Mouse (Mus musculus) T-cell, adult 2 months (primary cell): Measurements from ENCODE around the gene Edaradd.

Experiments used
- DNase-seq: peaks from one replicate; pipeline ENCODE4 v3.0.0; 2022; ENCODE audit warnings: low spot score

Edaradd gene

DNA sequence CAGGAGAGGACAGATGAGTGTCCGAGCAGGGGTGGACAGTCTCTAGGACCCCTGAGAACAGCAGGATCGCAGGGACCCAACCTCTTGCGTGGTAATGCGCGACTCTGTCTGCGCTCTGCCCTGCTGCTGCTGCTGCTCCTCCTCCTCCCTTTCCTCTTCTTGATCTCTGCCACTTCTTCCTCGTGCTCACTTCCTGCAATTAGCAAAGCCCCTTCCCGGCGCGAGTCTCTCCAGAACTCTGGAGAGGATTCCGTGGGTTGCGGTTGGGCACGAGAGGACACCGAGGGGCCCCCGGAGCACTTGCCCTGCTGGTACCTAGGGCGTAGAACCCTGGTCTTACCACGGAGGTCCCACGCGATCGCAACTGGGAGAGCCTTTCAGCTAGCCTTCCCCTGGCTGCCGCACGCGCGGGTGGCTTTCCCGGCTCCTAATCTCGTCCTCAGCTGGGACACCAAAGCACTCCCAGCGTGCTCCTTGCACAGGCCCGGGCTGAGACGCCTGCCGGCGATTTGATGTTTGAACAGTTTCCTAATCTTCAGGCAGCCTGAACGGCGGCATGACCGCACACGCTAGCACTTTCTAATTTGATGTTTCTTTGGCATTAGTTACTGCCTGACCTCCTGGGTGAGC lies at the start of gene Edaradd:
TSS of gene Edaradd (minus strand) at position 484 of the 630 bp plus-strand sequence.
- peak; percentile 38 for DNase-seq

DNA sequence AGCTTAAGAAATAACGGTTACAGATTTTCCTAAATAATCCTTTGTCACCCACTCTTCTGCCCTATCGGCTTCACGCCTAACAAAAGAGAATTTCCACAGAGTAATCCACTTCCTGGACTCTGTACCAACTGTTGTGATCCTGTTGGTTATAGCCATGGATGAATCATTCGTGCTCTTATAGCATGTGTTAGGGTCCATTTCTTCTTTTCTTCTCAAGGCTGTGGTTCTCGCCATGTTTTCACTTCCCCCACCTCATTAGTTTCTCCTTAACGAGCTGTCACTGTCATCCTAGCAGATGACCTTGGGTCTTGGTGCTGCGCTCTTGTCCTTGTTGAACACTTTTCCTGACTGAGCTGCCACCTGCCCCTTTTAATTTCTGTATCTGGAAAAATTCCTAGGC lies 49.5 kb upstream of the Edaradd start:
- no peak for DNase-seq

DNA sequence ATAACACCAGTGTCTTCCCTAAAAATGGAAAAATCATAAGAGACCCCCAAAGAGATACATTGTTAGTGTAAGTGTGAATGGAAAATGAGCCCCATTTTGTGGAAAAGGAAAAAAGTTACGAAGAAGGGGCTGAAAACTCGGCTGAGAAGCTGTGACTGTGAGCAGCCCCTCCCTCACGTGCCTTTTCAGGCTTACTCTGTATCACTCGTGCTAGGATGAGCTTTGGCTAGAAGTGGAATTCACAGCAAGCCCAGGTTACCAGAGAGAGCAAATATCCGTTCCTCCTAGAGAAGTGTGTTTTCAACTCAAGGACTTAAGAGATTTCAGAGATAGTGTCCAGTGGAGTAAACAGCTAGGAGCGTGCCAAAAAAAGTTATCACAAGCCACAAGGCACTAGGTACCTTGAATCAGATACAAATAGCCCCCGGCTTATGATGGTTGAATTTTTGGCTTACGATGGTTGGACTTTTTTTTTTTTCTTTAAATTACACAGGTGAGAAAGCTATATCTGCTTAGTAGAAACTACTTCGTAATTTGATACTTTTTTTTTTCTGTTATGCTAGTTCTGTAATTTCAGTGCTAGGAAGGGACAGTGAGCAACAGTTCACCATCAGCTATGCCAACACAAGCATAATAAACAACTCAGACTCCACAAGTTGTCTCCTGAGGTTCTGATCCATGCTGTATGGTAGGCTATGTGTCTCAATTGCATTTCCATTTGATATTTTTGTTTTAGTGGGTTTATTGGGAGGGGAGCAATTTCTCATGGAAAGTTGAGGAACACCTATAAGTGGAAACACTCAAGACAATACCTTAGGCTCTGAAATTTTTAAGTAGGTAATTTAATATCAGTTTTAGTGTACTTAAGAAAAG lies 48.6 kb upstream of the Edaradd start:
- DNase-seq, result no peak

DNA sequence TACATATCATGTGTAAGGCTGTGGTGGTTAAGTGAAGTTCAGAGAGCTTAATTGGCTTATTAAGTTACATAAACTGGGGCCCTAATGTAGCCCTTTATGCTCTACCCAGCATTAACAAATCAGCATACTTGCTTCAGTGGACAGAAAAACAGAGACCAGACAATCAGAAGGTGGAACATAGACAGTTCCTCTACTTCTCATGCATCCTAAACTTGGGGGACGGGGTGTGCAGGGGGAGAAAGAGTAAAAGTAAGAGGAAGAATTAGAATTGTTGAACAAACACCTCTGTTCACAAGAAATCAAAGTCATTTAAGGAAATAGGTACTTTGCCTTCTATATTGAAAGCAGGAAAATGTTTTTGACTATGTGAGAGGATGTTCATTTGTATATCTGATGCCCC lies 47.7 kb upstream of the Edaradd start:
- DNase-seq, result no peak

DNA sequence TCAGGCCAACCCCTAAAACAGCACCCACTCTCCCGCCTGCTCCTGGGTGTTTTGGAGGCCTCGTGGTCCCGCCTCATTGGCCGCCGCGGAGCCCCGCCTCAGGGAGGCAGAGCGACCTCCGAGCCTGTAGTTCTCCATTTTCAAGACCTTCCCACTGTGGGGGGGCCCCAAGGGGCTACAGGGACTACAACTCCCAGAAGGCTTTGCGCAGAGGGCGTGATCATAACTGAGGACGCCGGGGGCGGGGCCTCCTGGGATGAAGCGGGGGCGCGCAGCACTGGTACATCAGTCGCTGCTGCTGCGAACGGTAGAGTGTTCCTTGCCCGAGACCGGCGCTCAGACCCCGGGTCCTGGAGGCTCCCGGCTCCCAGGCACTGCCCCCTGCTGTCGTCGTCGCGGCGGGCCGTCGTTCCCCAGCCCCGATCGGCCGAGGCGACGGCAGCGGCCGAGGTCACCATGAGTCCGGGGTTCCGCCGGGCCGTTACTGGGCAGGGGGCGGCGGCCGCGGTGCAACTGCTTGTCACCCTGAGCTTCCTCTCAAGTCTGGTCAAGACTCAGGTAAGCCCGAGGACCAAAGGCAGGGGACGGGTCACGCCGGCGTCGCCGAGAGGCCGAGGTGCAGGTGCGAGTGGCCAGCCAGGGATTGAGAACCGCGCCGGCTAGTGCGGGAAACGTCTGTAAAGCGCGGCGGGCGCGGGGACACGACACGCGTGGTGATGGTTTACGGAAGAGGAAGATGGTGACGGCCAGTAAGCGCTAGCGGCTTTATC lies 45.6 kb upstream of the Edaradd start, which contains the start of gene Ero1lb:
TSS of gene Ero1lb (plus strand) at position 254 of the 770 bp plus-strand sequence.
- peak; percentile 98 for DNase-seq

DNA sequence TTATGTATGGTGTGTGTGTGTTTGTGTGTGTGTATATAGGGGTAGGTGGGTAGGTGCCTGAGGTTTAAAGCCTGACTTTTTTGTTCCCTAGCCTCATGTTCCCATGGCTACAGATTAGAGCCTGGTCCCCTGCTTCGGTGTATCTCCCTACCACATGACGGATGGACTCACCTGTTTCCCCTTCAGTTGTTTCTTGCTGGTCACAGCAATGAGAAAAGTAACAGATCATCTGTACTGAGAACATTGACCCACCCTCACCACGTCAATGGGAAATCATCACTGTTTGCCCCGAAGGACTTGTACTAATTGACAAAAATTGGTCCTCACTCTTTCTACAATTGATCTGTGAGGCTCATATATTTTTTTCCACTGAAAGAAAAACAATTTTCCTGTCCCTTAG lies 42.0 kb upstream of the Edaradd start:
- no peak for DNase-seq

DNA sequence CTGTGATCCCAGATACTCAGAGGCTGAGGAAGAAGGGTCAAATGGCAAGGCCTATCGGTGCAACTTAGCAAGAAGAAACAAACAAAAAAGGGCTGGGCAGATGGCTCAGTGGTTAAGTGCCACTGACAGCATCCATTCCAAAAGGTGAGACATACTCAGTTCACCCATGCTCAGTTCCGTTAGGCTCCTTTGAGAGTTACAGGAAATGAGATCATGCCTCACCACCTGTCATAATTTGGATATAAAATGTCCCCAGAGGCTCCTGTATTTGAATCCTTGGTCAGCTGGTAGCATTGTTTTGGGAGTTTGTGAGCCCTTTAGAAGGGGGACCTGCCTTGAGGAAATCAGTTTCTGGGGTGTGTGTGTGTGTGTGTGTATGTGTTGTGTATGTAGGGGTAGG lies 41.5 kb upstream of the Edaradd start:
- no peak for DNase-seq

DNA sequence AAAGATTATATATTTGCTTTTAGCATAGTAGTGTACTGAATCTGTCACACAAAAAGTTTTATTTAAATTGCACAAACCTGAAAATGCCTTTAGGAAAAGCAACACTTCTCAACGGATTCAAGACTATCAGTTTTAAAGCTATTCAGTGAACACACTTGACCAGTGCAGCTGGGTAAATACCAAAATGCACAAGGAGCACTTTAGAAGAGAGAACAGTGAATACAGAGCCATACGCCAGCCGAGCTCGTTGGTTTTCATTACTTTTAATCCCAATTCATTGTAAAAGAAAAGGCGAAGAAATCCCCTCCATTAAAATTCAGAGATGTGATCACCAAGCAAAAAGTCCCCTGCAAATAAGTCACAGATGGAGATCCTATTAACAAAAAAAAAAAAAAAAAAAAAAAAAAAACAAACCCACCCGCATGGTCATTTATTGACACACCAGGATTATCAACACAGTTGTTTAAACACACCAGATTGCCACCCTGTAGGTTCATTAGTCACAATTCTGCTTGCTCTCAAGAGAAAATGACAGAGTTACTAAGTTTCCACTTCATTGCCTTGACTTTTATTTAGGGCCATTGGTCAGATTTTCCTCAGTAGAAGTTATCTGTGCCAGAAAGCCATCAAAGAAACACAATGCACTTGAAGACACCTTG lies 39.4 kb upstream of the Edaradd start:
- DNase-seq, result no peak

DNA sequence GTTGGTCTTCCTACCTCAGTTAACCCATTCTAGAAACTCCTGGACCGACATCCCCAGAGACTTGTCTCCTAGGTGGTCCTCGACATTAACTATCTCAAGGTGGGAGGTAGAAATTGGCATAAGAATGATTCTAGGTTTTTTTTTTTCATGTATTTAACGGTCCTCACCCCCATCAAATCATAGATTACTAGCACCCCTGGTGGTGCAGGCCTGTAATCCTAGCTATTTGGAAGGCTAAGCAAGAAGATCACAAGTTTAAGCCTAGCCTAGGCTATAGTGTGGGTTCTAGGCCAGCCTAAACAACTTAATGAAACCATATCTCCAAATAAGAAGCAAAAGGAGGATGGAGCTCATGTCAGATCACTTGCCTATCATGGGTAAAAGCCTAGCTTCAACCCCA lies 38.8 kb upstream of the Edaradd start:
- no peak for DNase-seq

DNA sequence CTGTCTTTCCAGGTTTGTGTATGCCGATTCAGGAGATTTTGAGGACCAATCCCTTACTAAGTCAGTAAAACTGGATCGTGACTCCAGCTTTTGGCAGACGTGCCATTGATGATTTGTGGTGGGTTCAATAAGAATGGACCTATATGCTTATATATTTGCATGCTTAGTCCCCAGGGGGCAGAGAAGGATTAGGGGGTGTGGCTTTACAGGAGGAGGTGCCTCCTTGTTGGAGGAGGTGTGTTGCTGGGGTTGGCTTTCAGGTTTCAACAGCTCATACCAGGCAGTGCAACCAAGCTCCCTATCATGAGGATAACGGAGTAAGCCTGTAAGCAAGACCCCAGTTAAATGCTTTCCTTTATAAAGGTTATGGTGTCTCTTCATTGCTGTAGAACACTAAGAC lies 34.0 kb upstream of the Edaradd start:
- no peak for DNase-seq

DNA sequence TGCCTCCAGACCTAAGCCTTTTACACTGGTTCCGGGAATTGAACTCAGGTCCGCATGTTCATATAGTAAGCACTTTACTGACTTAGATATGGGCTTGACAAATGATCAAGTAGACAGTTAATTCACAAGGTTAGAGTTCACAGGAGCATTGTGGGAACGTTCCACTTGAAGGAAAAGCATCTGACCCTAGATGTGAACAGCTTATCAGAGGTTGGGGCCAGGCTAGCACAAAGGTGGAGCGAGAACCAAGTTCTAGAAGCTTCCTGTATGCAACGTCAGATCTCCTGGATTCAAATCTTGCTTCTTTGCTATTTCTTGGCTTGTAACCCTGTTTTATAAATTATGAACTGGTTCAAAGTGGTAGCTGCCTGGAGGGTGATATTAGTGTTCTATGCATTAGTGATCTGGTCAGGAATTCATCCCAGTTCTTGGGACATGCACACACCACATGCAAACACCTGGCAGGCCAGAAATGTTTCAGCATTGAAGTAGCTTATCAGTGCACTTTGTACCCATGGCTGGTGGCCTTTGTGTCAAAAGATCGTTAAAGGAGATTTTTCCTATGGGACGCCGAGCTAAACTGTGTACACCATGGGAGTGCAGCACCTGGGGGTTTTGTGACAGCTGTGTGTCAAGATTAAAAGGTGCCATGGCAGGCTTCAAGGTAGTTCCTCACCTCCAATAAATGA lies 23.8 kb upstream of the Edaradd start:
- no peak for DNase-seq

DNA sequence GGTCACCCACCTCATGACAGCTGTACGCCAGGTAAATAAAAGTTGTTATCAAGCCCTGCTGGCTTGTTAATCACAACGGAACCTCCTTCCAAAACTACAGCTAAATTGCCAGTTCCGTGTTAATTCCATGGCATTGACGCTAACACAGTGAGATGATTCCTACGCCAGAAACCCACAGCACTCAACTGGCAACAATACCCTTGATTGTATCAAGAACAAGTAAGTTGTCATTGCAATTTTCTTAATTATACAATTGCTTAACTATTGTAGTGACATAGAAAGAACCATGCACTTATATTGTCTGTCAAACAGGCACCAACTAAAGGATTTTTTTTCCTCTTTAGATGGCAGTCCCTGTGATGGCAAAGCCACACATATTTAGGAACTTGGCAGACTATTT lies 23.0 kb upstream of the Edaradd start:
- DNase-seq, result no peak

DNA sequence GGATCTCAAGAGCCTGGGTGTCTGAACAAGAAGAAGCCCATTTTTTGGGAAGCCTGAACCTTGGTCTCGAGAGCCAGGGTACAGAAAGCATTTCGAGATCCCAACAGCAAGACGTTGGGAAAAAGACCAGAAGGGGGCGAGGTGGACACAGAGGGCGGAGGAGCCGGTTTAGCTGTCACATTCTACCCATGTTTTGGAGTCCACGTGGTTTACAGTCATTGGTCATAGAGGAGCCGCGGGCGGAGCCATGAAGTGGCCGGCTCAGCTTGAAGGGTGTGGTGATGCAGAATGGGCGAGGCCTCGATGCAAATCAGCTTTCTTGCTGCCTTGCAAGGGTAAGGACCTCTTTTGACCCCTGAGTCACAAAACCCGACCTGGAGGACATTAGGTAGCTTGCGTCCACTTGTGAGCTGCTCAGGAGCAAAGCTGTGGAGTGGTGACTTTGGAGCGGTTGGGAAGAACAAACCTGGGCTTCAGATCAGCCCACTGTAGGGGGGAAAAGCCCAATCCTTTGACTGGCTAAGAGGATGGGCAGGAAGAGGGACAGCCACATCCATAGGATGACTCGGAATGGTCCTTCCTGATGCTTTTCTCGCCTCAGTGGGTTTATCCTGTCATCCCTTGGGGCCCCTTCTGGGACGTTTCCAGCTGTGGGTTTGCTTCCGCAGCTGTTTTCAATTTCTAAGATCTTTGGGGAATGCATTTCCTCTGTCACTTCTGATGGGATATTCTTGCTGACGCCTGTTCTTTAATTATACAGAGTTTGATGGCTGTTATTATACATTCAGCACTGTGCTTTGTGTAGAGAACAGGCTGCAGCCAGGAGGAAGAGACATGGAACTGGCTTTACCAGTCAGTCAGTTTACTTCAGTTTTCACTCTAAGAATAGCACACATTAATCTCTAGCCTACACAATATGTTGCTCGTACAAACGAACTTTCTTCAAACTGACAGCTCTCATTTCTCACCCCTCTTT lies 22.1 kb upstream of the Edaradd start:
- DNase-seq, result peak; percentile 18

DNA sequence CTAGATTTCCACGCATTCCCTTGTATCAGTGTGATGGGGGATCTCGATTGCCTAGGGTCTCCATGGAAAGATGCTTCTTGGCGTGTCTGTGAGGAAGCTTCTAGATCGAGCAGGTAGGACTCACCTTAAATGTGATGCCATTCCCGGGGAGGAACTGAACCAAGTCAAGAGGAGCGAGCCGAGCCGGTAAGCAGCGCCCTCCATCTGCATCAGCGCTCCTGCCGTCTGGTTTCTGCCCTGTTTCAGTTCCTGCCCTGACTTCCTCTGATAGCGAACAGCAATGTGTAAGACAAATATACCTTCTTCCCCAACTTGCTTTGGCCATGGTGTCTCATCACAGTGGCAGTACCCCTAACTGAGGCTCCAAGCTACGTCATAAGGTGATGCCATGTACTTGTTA lies 19.9 kb upstream of the Edaradd start:
- no peak for DNase-seq

DNA sequence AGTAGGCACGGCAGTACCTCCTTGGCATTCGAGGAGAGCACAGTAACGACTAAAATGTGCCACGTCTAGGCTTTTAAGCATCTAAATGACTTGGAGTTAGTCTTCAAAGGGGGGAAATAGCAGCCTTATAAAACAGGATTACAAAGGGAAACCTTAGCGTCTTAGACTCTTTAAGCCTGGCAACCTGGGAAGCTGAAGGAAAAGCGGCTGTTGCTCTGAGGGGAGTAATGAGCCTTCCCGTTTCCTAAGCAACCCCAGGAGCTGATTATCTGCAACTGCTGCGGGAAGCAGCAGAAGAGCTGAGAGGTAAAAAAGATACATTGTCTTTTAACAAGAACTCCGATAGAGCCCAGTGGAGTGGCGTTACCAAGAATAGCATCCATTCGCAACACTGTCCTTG lies 19.5 kb upstream of the Edaradd start:
- DNase-seq, result no peak

DNA sequence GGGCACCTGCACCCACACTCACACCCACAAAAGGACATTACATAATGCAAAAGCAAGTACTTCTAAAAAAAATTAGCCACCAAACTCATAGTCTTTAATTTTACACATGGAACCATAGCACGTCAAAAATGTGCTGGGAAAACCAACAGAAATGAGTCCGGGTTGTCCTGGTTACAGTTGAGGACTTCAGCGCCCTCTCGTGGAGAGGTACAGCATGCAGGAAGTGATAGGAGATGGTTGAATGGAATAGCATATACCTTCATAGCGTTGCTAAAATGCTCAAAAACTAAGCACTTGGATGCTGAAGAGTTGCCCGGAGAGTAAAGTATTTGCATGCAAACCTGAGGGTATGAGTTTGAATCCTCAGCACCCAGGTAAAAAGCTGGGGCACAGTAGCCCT lies 17.7 kb upstream of the Edaradd start:
- DNase-seq, result peak; percentile 58

DNA sequence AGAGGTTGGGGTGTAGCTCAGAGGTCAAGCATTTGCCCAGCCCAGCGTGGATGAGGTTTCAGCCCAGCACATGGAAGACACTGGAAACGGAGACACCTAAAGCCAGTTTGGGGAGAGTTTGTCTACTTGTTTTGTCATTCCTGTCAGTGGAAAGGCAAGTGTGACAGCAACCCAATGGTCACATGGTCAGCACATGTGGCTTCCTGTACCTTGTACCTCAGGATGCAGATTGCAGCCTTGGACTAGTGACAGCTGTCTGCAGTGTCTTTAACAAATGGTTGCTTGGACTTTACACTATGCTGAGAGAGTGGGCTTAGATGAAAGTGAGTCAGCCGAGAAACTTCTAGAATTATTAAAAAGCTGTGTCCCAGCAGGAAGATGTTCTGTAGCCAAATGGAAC lies 14.4 kb upstream of the Edaradd start:
- no peak for DNase-seq

DNA sequence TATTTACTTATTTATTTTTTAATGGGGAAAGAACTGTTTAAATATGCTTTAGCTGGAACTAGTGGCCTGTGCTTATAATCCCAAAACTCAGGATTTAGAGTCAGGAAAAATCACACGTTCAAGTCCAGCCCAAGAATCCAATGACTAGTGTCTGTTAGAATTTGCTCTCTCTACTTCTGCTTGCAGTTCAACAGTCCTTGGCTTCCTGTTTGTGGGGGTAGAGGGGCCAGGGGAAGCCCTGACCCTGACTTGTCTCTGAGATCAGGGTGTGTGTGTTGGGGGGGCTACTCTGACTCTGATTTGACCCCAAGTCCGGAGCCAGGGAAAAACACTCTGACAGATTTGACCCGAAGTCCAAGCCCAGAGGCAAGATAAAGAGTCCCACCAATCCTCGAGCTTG lies 5.4 kb upstream of the Edaradd start:
- no peak for DNase-seq

DNA sequence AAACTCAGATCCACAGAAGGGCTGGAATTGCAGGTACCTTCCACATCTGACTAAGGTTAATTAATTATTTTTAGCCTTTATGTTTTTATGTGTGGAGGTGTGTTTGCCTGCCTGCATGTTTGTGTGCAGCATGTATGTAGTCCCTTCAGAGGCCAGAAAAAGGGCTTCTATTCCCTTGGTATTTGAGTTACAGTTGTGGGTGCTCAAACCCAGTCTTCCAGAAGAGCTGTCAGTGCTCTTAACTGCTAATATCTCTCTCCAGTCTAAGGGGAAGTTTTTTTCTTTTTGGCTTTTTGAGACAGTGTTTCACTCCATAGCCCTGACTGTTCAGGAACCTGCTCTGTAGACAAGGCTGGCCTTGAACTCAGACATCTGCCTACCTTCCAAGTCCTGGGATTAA lies 2.1 kb upstream of the Edaradd start:
- no peak for DNase-seq

DNA sequence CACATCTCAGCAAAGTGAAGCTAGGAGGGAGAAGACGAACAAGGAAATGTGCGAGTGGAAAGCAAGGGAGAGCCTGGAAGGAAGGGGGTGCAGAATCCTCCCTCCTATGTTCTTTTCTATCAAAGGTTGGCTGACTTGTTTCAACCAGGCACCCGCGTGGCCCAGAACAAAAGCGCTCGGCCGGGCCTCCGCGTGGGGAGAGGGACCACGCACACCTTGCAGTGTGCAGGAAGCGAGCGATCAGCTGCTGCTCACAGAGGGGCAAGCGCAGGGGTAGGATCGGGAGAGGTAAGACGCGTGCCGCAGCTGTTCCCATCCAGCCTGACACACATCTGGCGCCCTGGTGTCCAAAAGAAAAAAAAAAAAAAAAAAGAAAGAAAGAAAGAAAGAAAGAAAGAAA lies 867 bp downstream of the Edaradd start:
- peak; percentile 27 for DNase-seq
